Mouse (Mus musculus) neural tube, embryonic 10.5 days (tissue): ENCODE data around the gene Rpp25l.
"Not testable (repeated sequence)": the region's sequence is repeated elsewhere in the genome, so short reads cannot be mapped to it uniquely, and the experiment has no call there.

Experiments
- DNase-seq: peaks from one replicate; pipeline ENCODE4 v3.0.0-alpha.2; 2017; ENCODE audit warnings: low spot score; ENCODE audit errors: extremely low spot score

The Rpp25l gene

DNA sequence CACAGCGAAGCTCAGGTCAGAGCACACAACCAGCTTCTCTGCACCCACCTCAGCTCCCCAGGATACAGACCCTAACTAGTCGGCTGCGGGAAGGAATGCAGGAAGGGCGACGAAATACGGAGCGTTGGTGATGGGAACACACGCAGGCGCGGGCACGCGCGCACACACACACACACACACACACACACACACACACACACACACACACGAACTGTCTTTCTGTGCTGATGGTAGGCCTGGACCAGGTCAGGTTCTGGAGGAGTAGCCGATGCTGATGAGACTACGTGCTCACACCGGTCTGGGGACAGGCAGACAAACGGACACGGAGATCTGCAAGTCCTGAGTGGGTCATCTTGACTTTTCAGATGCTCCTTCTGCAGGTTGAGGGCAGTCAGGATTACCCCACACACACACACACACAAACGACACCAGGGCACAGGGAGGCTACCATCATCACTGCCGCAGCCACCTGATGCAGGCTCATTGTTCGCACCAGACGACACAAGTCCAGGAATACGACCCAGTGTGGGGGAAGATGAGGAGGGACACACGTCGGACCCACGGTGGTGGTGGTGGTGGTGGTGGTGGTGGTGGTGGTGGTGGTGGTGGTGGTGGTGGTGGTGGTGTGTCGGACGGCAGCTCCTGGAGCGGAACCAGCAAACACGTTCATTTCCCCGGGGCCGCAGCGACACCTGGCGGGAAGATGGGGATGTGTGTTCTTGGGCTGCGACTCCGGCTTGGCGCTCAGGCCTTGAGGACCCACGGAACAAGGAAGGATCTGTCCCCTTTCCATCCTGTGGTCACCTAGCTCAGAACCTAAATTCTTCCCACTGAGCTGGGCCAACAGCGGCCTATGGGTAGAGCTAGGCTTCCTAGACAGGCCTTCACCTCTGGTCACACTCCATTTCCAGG, 16.1 kb downstream of the Rpp25l start, which contains the start of gene Cntfr:
Cntfr (minus strand) TSS at position 160 of the 912 bp plus-strand sequence.
- DNase-seq, result peak; percentile 82

DNA sequence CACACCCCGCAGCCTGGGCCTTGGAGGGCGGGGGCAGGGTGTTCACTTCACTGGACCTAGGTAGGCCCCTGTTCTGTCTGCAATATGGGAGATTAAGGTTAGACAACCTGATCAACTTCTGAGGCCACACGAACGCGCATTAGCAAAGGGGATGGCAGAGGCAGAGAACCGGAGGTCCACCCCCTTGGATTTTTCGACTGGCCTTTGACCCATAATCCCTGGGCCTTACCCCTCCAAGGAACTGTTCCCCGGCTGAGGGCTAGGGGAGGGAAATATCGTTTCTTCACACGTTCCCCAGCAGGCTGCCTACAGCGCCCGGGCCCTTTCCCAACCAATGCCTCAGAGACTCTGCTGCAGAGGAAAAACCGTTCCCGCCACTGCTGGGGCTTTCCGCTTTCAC, 16.9 kb downstream of the Rpp25l start:
- DNase-seq, result not testable (repeated sequence)

DNA sequence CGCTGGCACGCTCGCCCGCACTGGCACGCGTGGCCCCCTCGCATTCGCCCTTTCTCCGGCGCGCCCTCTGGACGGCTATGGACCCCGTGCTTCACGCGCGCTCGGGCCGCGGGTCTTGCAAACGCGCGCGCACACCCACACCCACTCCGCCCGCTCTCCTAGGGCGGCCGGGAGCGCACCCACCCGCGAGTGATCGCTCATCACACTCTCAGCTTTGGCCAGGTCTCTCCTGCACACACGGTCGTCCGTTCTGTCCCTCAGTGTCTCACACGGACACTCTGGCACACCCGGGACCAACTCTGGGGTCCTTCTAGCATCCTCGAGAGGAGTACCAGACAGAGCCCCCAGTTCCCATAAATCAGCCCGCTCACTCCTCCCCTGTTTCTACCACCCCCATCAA, 17.5 kb downstream of the Rpp25l start:
- DNase-seq, result not testable (repeated sequence)

DNA sequence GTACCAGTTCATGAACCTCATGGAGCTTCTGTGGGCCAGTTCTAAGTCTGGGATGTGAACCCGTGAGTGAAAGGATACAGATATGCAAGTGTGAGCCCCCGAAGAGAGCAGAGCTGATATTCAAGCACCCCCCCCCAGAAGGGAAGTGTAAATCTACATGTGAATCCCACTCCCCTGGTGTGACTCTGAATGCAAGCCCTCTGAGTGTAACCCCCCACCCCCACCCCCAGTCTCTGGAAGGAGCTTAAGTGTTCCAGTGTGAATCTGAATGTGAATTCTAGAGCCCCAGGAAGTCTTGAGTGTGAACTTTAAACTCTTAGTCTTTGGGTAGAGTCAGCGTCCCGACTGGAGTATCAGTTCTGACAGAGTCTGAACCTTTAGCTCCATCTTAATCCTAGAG, 19.8 kb downstream of the Rpp25l start:
- DNase-seq, result not testable (repeated sequence)

DNA sequence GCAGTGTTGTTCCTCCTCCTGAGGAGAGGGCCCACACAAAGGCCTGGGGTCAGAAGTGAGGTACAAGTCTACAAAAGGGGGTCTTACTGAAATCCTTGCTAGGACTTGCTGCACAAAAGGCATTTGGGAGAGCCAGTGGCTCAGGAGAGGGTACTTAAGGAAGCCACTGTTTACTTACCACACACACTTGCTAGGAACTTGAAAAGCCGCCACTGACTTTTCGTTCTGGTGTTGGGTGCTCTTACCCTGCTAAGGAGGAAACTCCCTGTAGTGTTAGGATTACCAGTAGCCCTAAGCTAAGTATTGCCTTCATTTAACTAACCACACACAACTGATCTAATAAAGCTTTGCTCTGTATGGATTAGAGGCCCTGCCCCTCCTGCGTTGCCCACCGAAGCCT, 23.3 kb downstream of the Rpp25l start:
- DNase-seq, result not testable (repeated sequence)

DNA sequence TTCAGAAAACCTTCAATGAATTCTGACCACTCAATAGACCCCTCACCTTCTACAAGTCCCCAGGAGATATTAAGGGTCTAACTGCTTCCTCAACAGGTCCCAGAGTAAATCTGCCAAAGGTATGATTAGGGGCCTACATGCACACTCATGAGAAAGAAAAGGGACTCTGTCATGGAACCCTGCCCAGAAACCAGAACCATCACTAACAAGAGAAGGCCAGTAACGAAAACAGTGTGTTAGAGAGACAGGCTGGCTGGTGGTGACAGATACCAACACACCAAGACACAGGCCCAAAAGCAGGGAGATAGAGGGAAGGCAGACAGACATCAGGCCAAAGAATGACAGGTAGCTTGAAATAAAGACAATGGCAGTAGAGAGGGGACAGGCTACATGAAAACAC, 24.8 kb downstream of the Rpp25l start:
- DNase-seq, result not testable (repeated sequence)

DNA sequence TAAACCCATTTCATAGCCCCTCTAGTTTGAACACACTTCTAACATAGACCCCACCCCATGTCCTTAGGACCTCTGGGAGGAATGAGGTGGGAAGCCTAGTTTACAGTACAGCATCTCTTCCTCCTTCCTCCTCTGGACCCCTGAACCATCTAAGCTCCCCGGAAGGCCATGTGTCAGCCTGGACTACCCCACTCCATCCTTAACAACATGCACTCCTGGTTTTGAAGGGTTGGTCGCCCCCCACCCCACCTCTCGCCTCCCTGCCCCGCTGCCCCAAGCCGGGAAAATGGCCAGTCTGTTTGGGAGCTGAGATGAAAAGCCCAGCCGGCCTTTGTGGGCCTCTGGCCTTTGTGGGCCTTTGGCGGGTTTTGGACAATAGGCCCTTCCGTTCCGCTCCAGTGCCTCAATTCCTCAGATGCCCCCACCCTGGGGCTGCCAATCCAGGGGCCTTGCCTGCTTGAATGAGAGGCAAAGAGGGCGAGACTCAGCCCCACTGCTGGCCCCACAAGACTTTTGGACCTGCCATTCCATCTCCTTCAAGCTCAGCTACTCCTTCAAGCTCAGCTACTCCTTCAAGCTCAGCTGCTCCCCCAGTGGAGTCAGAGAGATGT, 27.3 kb downstream of the Rpp25l start:
- DNase-seq, result not testable (repeated sequence)

DNA sequence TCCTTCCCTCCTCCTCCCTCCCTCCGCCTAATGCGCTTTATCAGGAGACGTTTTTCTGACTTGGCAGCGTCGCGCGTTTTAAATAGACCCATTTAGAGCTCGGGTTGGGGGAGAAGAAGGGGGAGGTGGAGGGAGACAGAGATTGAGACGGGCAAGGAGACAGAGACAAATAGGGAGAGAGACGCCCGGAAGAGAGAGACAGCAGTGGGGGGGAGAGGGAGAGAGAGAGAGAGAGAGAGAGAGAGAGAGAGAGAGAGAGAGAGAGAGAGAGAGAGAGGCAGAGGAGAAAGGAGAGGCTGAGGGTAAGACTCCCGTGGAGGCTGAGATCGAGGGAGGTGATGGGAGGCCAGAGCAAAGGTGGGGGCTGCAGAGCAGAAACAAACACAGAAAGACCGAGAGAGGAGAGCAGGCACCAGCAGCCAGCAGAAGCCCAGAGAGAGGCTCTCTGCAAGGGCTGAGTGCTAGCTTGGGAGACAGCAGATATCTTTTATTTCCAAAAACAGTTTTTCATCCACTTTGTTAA, 28.3 kb downstream of the Rpp25l start:
- not testable (repeated sequence) for DNase-seq

DNA sequence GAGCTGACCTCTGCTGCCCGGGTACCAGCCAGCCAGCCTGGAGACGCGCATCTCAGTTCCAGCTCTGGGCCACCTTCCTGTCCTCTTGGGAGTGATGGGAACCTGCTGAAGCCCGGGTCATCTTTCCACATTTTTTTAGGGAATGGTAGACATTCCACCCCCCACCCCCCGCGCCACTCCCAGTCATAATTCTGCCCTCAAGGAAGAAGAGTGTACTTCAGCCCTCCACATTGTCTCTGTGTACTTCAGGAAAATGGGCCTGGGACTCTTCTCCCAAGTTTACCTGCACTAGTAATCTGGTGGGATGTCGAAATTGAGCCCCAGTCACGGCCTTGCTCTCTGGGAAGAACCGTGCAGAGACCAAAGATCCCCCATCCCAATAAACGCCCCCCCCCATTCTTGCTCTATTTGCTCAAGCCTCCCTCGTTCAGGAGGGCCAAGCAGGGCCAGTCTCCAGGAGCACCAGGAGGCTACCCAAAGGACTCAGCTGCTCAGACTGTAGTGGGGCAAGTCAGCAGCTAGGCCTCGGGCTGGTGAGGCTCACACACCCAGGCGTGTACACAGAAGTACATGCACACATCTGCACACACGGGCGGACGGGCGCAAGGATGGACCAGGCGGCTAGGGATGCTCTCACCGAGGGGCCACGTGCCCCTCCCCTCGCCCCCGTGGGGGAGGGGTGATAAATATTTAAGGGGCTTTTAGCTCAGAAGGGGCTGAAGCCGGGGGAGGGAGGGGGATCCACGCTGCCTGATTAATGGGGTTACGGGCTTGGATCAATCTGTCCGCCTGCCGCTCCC, 29.0 kb downstream of the Rpp25l start:
- peak; percentile 61 for DNase-seq

DNA sequence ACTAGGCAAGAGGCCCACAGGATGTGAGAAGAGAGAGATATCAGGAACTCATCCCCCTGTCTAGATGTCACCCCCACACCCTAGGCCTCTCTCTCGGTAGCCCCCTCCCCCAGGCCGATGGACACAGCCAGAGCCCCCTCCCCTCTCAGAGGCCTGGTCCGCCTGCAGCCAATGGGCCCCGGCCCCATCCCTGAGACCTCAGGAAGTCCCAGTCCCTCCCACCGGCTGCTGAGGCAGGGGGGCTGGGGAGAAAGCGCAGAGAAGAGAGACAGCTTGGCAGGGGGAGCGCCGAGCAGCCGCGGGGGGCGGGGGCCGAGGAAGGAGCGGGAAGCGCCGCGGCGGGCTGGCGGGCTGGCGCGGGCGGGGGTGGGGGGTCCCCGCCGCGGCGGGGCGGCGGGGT, 30.0 kb downstream of the Rpp25l start:
- not testable (repeated sequence) for DNase-seq

DNA sequence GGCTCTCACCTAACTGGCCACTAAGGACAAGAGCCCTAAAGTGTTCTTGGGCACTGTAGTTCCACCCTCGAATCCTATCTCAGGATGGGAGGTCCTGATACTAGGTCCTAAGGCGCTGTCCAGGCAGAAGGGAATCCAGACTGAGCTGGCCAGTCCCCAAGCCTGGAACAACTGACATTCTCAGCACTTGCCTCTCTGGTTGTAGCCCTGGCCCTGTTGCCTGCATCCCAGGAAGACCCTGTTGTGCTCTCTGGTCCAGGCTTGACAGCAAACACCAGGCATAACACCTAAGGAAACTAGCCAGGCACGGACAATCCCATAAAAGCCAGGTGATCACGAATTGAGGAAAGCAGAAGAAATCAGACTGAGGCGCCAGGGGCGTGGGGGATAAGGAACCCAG, 30.5 kb downstream of the Rpp25l start:
- no peak for DNase-seq

DNA sequence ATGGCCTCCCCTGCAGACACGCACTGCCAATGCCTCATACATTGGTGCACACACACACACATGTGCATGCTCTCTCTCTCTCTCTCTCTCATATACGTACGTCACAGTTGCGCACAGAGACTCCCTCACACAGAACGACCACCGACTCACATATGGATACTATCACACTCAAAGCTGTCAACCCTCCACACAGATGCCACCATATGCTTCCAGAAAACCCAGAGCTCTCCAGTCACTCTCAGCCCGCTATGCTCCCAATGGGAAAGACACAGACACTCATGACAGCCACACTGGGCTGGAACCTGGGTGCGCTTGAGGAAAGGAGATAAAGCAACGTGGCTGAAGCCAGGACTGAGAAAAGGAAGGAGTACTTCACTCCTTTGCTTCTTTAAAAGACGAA, 31.4 kb downstream of the Rpp25l start:
- no peak for DNase-seq

DNA sequence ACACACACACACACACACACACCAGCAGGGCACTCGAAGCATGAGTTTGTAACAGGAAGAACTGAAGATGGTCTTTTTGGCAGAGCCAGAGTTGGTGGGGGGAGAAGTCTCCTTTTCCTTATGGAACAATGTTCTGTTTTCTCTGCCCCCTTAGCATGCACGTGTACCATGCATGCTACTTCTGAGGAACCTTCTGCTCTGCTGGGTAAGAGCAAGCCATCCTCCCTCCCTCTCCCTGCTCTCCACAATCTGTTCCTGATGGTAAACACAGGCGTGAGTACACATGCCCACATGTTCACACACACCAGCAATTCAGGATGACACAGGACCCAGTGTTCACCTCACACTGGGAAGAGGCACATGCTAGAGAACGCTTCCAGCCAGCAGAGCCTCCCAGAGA, 32.2 kb downstream of the Rpp25l start:
- no peak for DNase-seq

DNA sequence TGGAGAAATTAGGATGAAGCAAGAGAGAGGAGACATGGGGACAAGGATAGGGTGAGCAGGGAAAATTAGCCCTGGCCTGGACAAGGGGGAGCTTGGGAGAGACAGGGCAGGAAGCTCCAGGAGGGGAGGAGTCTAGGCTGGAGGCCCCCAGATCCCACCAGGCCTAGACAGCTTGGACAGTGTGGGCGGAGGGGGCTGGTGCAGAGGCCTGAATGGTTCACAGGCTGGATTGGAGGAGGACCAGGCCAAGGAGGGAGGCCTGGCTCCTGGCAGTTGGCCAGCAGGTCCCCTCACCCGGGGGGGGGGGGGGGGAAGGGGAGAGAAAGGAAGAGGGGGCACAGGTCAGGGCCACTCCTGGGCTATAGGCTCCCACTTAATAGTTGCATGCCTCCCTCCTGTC, 34.0 kb downstream of the Rpp25l start:
- DNase-seq, result no peak

DNA sequence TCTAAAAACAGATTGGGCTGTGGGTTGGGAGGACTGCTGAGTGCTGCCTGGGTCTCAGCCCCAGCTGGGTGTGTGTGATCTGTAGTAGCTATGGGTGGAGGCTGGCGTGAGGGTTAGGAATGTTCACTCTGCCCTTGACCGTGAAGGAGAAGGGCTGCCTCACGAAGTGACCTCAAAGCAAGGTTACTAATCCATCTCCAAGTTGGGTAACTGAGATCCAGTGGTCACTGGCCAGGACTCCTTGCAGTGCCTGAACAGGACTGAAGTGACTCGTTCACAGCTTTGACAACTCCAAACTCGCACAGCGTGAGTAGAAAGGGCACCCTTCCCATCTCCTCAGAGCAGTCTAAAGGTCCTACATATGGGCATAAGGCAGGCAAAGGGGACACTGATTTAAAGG, 34.5 kb downstream of the Rpp25l start:
- no peak for DNase-seq

DNA sequence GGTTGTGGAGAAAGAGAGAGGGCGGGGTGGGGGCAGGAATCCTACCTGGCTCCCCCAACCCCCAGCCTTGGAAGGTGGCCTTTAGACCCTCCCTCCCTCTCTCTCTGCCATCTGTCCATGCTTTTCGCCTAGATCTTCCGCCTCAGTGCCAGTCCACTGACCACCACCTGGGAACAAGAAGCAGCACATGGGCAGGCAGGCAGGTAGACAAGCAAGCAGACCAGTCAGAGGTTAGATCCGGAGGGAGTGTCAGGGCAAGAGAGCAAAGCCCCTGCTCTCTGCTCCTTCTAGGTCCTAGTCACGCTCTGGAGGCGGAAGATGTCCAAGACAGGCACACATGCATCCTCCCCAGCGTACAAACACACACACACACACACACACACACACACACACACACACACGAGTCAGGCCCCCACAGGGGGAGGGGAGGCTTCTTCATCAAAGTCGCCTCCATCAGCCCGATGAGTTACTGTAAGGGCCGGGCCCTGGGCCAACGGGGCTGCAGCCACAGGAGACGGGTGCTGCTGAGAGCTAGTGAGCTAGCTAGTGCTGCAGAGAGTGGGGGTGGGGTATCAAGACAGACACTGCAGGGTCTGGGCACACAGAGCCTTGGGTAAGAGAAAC, 36.2 kb downstream of the Rpp25l start:
- DNase-seq, result no peak

DNA sequence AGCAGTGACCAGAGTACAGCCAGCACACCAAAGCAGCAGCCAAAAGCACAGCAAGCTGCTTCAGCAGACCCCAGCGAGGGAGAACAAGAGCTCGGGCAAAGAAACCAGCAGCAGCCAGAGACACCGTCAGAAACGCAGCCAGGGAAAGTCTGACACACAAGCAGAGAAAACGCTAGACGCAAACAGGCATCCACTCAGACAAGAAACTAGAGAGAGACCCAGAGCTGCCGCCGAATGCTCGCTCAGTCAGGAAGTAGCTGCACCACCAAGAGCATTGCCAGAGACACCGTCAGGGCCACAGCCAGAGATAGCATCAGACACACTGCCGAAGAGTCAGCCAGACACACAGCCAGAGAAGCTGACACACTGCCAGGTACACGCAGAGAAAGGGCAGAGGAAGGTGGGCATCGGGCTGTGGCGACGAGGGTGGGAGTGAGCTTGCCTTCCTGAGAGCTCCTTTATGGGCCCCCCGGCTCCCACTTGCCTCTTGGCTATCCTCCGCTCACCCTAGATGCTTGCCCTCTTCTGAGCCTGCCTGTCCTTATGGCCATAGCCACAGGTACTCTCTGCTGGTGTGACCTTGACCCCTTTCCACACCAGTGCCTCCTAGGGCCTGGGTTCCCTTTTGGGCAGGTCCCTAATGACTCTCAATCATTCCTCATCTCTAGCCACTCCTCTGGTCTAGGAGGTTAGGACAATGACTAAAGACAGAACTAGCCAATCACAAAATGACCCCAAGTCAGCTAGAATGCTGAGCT, 36.9 kb downstream of the Rpp25l start:
- DNase-seq, result no peak

DNA sequence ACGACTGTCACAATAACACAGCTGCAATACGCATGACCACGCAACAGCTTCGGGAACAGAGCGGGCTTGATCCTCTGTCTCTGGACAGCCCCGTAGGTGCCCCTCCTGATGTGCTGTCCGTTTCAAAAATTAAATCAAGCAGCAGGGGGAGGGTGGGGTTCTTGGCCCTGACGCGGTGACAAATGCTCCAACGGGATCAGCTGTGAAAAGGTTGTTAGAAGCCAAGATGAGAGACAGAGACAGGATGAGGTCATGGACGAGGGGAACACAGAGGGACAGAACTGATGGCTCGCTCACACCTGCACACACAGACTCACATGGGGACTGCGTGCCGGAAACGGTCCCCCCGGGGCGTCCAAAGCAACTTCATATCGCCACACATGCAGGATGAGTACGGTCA, 40.1 kb downstream of the Rpp25l start:
- no peak for DNase-seq

DNA sequence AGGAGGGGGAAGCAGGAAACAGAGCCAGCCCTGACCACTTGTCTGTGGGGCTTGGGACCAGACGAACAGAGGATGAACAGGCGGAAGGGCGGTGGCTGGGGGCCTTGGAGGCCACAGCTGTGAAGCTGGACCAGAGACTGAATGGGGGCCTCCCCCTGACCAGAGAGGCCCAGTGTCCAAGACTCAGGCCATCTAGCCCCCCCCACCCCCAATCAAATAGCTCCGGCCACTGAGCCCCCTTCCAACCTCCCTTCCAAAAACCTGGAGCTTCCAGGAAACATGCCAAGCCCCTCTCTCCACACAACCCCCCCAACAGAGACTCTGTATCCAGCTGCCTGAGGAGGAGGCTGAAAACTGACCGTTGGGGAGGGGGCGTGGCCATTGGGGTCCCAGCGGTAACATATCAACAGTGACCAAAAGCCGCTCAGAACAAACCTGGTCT, 40.8 kb downstream of the Rpp25l start:
- DNase-seq, result no peak

DNA sequence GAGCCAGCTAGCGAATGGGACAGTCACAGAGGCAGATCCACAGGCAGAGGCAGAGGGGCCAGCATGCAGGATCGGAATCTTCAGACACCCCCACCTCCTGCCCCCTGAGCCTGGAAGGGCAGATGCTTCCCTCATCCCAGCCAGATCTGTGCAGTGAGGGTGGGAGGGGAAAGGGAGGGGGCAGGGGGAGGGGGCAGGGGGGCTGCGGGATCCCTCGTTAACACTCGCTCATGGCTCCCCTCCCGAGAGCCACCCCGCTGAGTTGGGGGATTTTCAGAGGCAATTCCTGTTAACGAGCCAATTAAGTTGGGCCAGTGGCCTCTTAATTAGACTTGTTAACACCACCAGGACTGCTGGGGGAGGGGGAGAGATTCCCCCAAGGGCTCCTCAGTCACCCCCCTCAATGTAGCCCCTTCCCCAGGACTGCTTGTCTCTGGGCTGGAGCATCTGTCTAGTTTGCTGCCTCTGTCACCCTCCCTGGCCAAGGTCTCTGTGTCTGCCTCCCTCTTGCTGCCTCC, 41.3 kb downstream of the Rpp25l start:
- DNase-seq, result no peak
